Mouse (Mus musculus): ENCODE results near the gene Jmjd6. TPM values are rescaled to one million over a fixed set of nuclear protein-coding genes. Genes with fewer than 3 reads are reported as not detected.
A peak's percentile ranks its signal among the peaks of the same experiment; 100 is the strongest.

Gene Jmjd6
- polyA plus RNA-seq, 2 experiments, result 57.0 to 68.0 TPM

DNA sequence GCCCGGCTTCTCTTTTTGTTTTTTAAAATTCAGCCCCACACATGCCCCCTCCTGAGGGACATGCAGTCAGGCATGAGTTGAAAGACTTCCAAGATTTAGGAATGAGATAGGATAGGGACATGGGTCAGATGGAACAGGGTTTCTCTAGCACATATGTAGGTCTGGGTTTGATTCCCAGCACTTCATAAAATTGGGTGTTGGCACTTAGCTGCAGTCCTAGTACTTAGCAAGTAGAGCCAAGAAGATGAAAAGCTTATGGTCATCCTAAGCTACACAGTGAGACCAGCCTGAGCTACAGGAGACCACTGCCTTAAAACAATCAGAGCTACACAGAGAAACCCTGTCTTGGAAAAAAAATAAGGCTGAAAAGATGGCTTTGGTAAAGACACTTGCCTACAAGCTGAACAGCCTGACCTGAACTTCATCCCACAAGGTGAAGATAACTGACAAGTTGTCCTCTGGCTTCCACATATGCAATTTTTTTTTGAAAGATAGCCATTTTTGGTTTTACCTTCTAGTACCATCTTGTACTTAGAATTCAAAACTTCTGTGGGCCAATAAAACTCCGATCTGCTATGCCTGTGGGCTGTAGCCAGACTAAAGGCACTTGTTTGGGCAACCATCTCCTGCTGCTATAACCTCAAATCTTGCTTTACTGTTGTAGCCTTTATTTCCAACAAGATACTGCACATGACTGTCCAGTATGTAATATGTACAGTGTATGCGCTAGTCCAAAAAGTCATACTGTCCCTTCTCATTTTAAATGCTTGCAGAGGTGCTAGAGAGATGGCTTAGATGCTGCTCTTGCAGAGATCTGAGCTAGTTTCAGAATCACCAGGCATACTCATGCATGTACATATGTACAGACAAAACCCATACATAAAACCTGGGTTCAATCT, 4.2 kb upstream of the Jmjd6 start:
- ATAC-seq (ENCODE audit: low FRiP score, low read depth), result no peak
- no peaks in the 10 kb centered on the region for H3K9me3 ChIP-seq (ENCODE audit: control insufficient read depth, low read length)
- peaks cover 13% of the 10 kb centered on the region for H3K4me1 ChIP-seq (ENCODE audit: control insufficient read depth, insufficient read depth, low read length)
- H3K9ac ChIP-seq (ENCODE audit: low read depth, low read length, severe bottlenecking), result no peak overlapping the region
- H3K27me3 ChIP-seq (ENCODE audit: control insufficient read depth, insufficient read depth, low read length), result no peaks in the 10 kb centered on the region
- 79% methylated on average over 3 of the region's 3 CpGs for WGBS
- H3K36me3 ChIP-seq (ENCODE audit: control insufficient read depth, insufficient read depth, low read length), result peaks cover 57% of the 10 kb centered on the region
- H3K4me2 ChIP-seq (replicated peaks; ENCODE audit: low read depth, low read length, severe bottlenecking), result no peak overlapping the region
- DNase-seq (ENCODE audit: low spot score), result no peak
- no peak overlapping the region for H3K4me3 ChIP-seq (replicated peaks; ENCODE audit: low read length)
- no peak overlapping the region for H3K27ac ChIP-seq (replicated peaks; ENCODE audit: low read depth, low read length)
- no peak for TF ChIP-seq POLR2A (IDR thresholded peaks at IDR 0.05; ENCODE audit: borderline replicate concordance, extremely low read depth, insufficient read depth, insufficient read length)

DNA sequence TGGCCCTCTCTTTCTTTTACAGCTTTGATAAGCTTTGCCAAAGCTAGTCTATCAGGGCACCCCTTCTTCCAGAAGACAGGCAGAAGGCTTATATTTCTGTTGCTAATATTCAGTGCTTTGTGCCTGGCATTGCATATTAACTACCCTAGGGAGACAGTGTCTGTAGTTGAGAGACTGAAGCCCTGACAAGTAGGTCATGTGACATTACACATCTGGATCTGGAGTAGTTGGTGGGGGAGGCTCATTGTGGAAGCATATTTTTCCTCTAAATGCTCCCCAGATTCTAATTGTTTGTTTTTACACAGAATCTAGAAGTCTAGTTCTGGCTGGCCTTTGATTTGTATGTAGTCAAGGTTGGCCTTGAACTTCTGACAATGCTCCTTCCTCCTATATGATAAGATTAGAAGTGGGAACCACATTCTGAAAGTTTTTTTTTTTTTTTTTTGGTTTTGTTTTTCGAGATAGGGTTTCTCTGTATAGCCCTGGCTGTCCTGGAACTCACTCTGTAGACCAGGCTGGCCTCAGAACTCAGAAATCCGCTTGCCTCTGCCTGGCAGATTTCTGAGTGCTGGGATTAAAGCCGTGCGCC, 3.4 kb upstream of the Jmjd6 start:
- Histone ChIP-seq H3K4me2 (replicated peaks; ENCODE audit: low read depth, low read length, severe bottlenecking) (no peak overlapping the region), H3K36me3 (ENCODE audit: control insufficient read depth, insufficient read depth, low read length) (peaks cover 54% of the 10 kb centered on the region), H3K4me1 (ENCODE audit: control insufficient read depth, insufficient read depth, low read length) (peaks cover 14% of the 10 kb centered on the region), H3K9ac (ENCODE audit: low read depth, low read length, severe bottlenecking) (no peak overlapping the region), H3K27ac (replicated peaks; ENCODE audit: low read depth, low read length) (no peak overlapping the region), H3K4me3 (replicated peaks; ENCODE audit: low read length) (no peak overlapping the region), H3K27me3 (ENCODE audit: control insufficient read depth, insufficient read depth, low read length) (no peaks in the 10 kb centered on the region), H3K9me3 (ENCODE audit: control insufficient read depth, low read length) (no peaks in the 10 kb centered on the region)
- DNase-seq (ENCODE audit: low spot score) (no peak), ATAC-seq (ENCODE audit: low FRiP score, low read depth) (no peak)
- 92% methylated on average over 4 of the region's 4 CpGs for WGBS
- no peak for TF ChIP-seq POLR2A (IDR thresholded peaks at IDR 0.05; ENCODE audit: borderline replicate concordance, extremely low read depth, insufficient read depth, insufficient read length)

DNA sequence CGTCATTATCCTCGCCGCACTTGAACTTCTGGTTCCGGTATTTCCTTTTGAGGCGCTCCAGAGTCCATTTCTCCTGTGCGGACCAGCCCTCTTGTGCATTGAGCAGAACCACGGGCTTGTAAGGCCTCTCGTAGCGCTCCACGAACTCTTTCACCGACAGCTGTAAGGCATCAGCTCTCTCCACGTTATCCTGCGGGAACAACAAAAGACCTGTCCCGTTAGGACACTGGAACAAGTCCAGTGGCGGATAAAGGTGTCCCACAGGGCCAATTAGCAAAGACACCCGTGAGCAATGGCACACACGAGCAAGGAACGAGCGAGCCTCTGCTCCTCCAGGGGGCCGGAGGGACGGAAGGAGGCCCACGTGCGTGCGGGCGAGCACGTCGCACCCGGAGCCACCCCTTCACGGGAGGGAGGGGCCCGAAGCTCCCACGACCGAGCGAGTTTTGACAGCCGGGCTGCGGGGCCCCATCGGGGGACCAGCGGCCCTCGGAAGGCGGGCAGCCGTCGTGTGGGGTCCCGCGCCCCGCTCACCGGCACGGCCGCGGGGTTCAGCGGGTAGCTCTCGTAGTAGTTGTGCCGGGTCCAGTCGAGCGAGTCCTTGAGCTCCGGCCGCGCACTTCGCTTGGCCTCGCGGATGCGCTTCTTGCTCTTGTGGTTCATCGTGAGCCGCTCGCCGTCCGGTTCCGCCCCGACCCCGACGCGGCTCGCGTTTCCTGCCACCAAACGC, 553 bp downstream of the Jmjd6 start:
- Histone ChIP-seq H3K27me3 (ENCODE audit: control insufficient read depth, insufficient read depth, low read length) (no peaks in the 10 kb centered on the region), H3K27ac (replicated peaks; ENCODE audit: low read depth, low read length) (peak overlapping the region; percentile 97), H3K4me1 (ENCODE audit: control insufficient read depth, insufficient read depth, low read length) (peaks cover 29% of the 10 kb centered on the region), H3K36me3 (ENCODE audit: control insufficient read depth, insufficient read depth, low read length) (peaks cover 50% of the 10 kb centered on the region), H3K4me3 (replicated peaks; ENCODE audit: low read length) (peak overlapping the region; percentile 86), H3K9ac (ENCODE audit: low read depth, low read length, severe bottlenecking) (peak overlapping the region; percentile 85), H3K4me2 (replicated peaks; ENCODE audit: low read depth, low read length, severe bottlenecking) (peak overlapping the region; percentile 93), H3K9me3 (ENCODE audit: control insufficient read depth, low read length) (no peaks in the 10 kb centered on the region)
- peak; percentile 61 for ATAC-seq (ENCODE audit: low FRiP score, low read depth)
- WGBS, result under 1% methylated on average over 42 of the region's 73 CpGs
- TF ChIP-seq POLR2A (IDR thresholded peaks at IDR 0.05; ENCODE audit: borderline replicate concordance, extremely low read depth, insufficient read depth, insufficient read length), result no peak
- DNase-seq (ENCODE audit: low spot score), result peak; percentile 73

DNA sequence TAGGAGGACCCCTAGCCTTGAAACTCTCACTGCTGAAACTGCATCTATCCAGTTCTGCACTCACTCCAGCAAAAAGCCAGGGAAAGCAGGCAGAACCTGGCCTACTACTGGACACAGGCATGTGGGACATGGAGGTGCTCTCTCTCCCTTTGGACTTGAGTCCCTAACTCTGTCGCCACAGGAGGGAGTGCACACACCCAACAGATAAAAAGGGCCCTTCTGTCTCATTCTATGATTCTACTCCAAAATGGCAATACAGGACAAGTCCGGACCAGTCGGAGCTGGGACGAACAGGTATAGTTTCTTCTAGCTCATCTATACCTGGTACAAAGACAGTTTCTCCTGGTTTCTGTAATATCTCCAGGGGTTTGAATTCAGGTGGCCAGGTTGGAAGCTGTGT, 2.5 kb downstream of the Jmjd6 start:
- TF ChIP-seq POLR2A (IDR thresholded peaks at IDR 0.05; ENCODE audit: borderline replicate concordance, extremely low read depth, insufficient read depth, insufficient read length), result no peak
- no peak for ATAC-seq (ENCODE audit: low FRiP score, low read depth)
- Histone ChIP-seq H3K36me3 (ENCODE audit: control insufficient read depth, insufficient read depth, low read length) (peaks cover 59% of the 10 kb centered on the region), H3K4me3 (replicated peaks; ENCODE audit: low read length) (peak overlapping the region; percentile 86), H3K4me1 (ENCODE audit: control insufficient read depth, insufficient read depth, low read length) (peaks cover 29% of the 10 kb centered on the region), H3K9me3 (ENCODE audit: control insufficient read depth, low read length) (no peaks in the 10 kb centered on the region), H3K27me3 (ENCODE audit: control insufficient read depth, insufficient read depth, low read length) (no peaks in the 10 kb centered on the region), H3K4me2 (replicated peaks; ENCODE audit: low read depth, low read length, severe bottlenecking) (peak overlapping the region; percentile 93), H3K27ac (replicated peaks; ENCODE audit: low read depth, low read length) (no peak overlapping the region), H3K9ac (ENCODE audit: low read depth, low read length, severe bottlenecking) (peak overlapping the region; percentile 25; the same call in 1 of the 2 replicates)
- 86% methylated on average over 4 of the region's 4 CpGs for WGBS
- DNase-seq (ENCODE audit: low spot score), result no peak

DNA sequence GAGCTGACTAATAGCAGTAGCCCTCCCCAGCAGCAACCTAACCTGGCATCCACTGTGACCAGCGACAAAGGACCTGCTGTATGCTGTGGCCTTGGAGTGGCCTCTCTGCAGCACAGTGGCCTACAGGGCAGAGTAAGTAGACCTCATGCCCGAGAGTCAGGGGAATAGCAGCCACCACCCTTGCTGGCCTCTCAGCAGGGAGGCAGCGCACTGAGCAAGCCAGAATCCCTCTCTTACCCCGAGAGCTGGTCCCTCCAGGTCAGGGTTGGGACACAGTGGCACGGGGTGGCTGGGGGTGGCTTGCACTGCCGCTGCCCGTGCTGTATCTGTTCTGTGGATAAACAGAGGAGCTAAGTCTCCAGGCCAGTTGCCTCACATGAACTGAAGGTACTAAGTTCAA, 3.6 kb downstream of the Jmjd6 start:
- Histone ChIP-seq H3K9ac (ENCODE audit: low read depth, low read length, severe bottlenecking) (peak overlapping the region; percentile 28; the same call in 1 of the 2 replicates), H3K4me1 (ENCODE audit: control insufficient read depth, insufficient read depth, low read length) (peaks cover 27% of the 10 kb centered on the region), H3K9me3 (ENCODE audit: control insufficient read depth, low read length) (no peaks in the 10 kb centered on the region), H3K4me3 (replicated peaks; ENCODE audit: low read length) (no peak overlapping the region), H3K4me2 (replicated peaks; ENCODE audit: low read depth, low read length, severe bottlenecking) (0 out of 2 replicates have a peak overlapping the region, but pooled peaks have one; percentile 10), H3K27me3 (ENCODE audit: control insufficient read depth, insufficient read depth, low read length) (no peaks in the 10 kb centered on the region), H3K36me3 (ENCODE audit: control insufficient read depth, insufficient read depth, low read length) (peaks cover 66% of the 10 kb centered on the region), H3K27ac (replicated peaks; ENCODE audit: low read depth, low read length) (no peak overlapping the region)
- ATAC-seq (ENCODE audit: low FRiP score, low read depth) (no peak), DNase-seq (ENCODE audit: low spot score) (no peak)
- no peak for TF ChIP-seq POLR2A (IDR thresholded peaks at IDR 0.05; ENCODE audit: borderline replicate concordance, extremely low read depth, insufficient read depth, insufficient read length)
- 80% methylated on average over 7 of the region's 7 CpGs for WGBS
